9 mouse cellular contexts compared by ENCODE assay signal in the genomic region with DNA sequence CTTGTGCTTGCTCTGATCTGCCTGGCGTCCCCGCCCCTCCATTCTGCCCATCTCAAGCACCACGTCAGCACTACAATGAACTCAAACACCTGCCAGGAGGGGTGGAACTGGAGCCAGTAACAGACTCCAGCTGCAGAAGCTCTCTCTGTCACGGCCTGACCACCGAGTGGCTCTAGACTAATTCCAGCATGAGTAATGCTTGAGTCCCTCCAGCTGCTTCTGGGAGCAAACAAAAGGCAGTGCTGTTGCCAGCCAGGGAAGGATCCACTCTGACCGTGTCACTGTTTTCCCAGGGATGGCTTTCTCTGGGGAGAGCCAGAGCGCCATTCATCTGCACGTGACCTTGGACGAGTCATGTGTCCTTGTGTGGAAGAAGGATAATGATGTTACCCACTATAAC. TPM values are rescaled to one million over a fixed set of nuclear protein-coding genes. Genes with fewer than 3 reads are reported as not detected.
DNase-seq lines count a peak whose midpoint lies in the region; ATAC-seq and TF ChIP-seq lines count a peak whose summit lies in the region.
"Had no signal": no experiment of that assay in that cellular context is flagged by ENCODE, and none has a peak within 500 bp of the region (broad histone marks: within the 10 kb centered on the region; RNA-seq: fewer than 3 reads in every experiment).

No protein-coding gene starts in this region.

- H3K9me3 ChIP-seq in intestine, embryonic 16.5 days (ENCODE audit: control insufficient read depth, low read length) = no peaks in the 10 kb centered on the region
- H3K9me3 ChIP-seq in midbrain, embryonic 15.5 days = no peaks in the 10 kb centered on the region
- H3K9me3 ChIP-seq in liver, embryonic 12.5 days (replicated peaks) = no peaks in the 10 kb centered on the region
- H3K9me3 ChIP-seq: liver, embryonic 15.5 days had no signal

- H3ac ChIP-seq in C2C12 (ENCODE audit: control insufficient read depth, insufficient read length, low read depth) = no peak overlapping the region

- H3K79me3 ChIP-seq in C2C12 (ENCODE audit: low read depth) = no peaks in the 10 kb centered on the region

- H3K4me3 ChIP-seq in C2C12 (ENCODE audit: insufficient read depth, poor library complexity, severe bottlenecking) = no peak overlapping the region
- no peak overlapping the region for H3K4me3 ChIP-seq in intestine, embryonic 16.5 days (ENCODE audit: low read length)
- H3K4me3 ChIP-seq in midbrain, embryonic 15.5 days = no peak overlapping the region
- no peak overlapping the region for H3K4me3 ChIP-seq in liver, embryonic 12.5 days
- H3K4me3 ChIP-seq: liver, embryonic 15.5 days had no signal

- no peak overlapping the region for H3K4me2 ChIP-seq in intestine, embryonic 16.5 days (ENCODE audit: low read depth, low read length)
- no peak overlapping the region for H3K4me2 ChIP-seq in midbrain, embryonic 15.5 days
- no peak overlapping the region for H3K4me2 ChIP-seq in liver, embryonic 12.5 days
- H3K4me2 ChIP-seq: liver, embryonic 15.5 days had no signal

- WGBS in intestine, embryonic 16.5 days = 22% methylated on average over 9 of the region's 9 CpGs
- 22% methylated on average over 9 of the region's 9 CpGs for WGBS in midbrain, embryonic 15.5 days
- 61% methylated on average over 9 of the region's 9 CpGs for WGBS in liver, embryonic 12.5 days (ENCODE audit: insufficient replicate concordance)

- H3K27me3 ChIP-seq in C2C12 (ENCODE audit: control insufficient read depth, insufficient read depth, insufficient read length) = no peaks in the 10 kb centered on the region
- no peaks in the 10 kb centered on the region for H3K27me3 ChIP-seq in intestine, embryonic 16.5 days (replicated peaks; ENCODE audit: control insufficient read depth, insufficient read depth, low read length)
- H3K27me3 ChIP-seq in midbrain, embryonic 15.5 days (replicated peaks) = no peaks in the 10 kb centered on the region
- H3K27me3 ChIP-seq in liver, embryonic 12.5 days (replicated peaks) = no peaks in the 10 kb centered on the region
- H3K27me3 ChIP-seq: liver, embryonic 15.5 days had no signal

- H3K9ac ChIP-seq in intestine, embryonic 16.5 days (ENCODE audit: low read depth, low read length) = no peak overlapping the region
- no peak overlapping the region for H3K9ac ChIP-seq in midbrain, embryonic 15.5 days
- H3K9ac ChIP-seq in liver, embryonic 12.5 days = no peak overlapping the region
- H3K9ac ChIP-seq: liver, embryonic 15.5 days had no signal

- no peaks in the 10 kb centered on the region for H3K36me3 ChIP-seq in C2C12 (ENCODE audit: control insufficient read depth, insufficient read depth)
- no peaks in the 10 kb centered on the region for H3K36me3 ChIP-seq in intestine, embryonic 16.5 days (ENCODE audit: control insufficient read depth, insufficient read depth, low read length)
- no peaks in the 10 kb centered on the region for H3K36me3 ChIP-seq in midbrain, embryonic 15.5 days (replicated peaks)
- H3K36me3 ChIP-seq in liver, embryonic 12.5 days = no peaks in the 10 kb centered on the region
- H3K36me3 ChIP-seq: liver, embryonic 15.5 days had no signal

- no peaks in the 10 kb centered on the region for H3K4me1 ChIP-seq in intestine, embryonic 16.5 days (ENCODE audit: control insufficient read depth, insufficient read depth, low read length)
- H3K4me1 ChIP-seq in midbrain, embryonic 15.5 days = no peaks in the 10 kb centered on the region
- H3K4me1 ChIP-seq in liver, embryonic 12.5 days = no peaks in the 10 kb centered on the region
- H3K4me1 ChIP-seq: liver, embryonic 15.5 days had no signal

- ATAC-seq in intestine, embryonic 16.5 days = peak; percentile 94
- ATAC-seq in midbrain, embryonic 15.5 days (replicated peaks) = peak; percentile 83
- no peak for ATAC-seq in liver, embryonic 12.5 days

- DNase-seq in adrenal gland, postnatal 36 days = peak; percentile 18 to 47
- DNase-seq in heart, adult 11 months = peak; percentile 99
- no peak for DNase-seq in c-Kit-positive CD71-positive TER-119-positive erythroid progenitor cells, embryonic 14.5 days (ENCODE audit: low spot score)
- no peak for DNase-seq in testis, postnatal 10 days (ENCODE audit: low spot score)

- no peak overlapping the region for H3K27ac ChIP-seq in intestine, embryonic 16.5 days (ENCODE audit: low read length)
- H3K27ac ChIP-seq in midbrain, embryonic 15.5 days = no peak overlapping the region
- H3K27ac ChIP-seq in liver, embryonic 12.5 days = no peak overlapping the region
- H3K27ac ChIP-seq: liver, embryonic 15.5 days had no signal

- no peaks in the 10 kb centered on the region for H3K79me2 ChIP-seq in C2C12 (ENCODE audit: control insufficient read depth, insufficient read depth)

- TF ChIP-seq CTCF in C2C12 (IDR thresholded peaks at IDR 0.05; ENCODE audit: control insufficient read depth, insufficient read depth, insufficient read length) = no peak

TF ChIP-seq in C2C12, 6 proteins besides CTCF, POLR2A, EP300 and RAD21:
- TF ChIP-seq FOSL1 (IDR thresholded peaks at IDR 0.05; ENCODE audit: insufficient read depth, low read length, poor library complexity, severe bottlenecking) (no peak), MAX (IDR thresholded peaks at IDR 0.05) (no peak), USF1 (IDR thresholded peaks at IDR 0.05; ENCODE audit: low read depth) (peak; percentile 89), MYOD1 (IDR thresholded peaks at IDR 0.05; ENCODE audit: control insufficient read depth, insufficient read length, low read depth) (peak; percentile 80)
TF ChIP-seq in C2C12: peak in this region for 2.

RNA-seq across cellular contexts. Expression of a gene that starts 13.4 kb away (rescaled TPM):
- 0.01 TPM for polyA plus RNA-seq in C2C12 (2012; fragmentation: generic; extraction: Trizol)
- 10 to 100 TPM; 41.3 to 62.6 TPM for total RNA-seq in adrenal gland, postnatal 36 days (2021)
- 9.5 and 9.8 TPM in 2 replicates for polyA plus RNA-seq in intestine, embryonic 16.5 days (2015; fragmentation: Nextera tagmentation; extraction: Ambion mirVana)
- 8.8 and 9.5 TPM in 2 replicates for polyA plus RNA-seq in midbrain, embryonic 15.5 days (2015; fragmentation: Nextera tagmentation; extraction: Ambion mirVana)
- polyA plus RNA-seq in liver, embryonic 12.5 days (2016; fragmentation: Nextera tagmentation; extraction: Ambion mirVana) = 8.0 and 8.2 TPM in 2 replicates

Comparison
In these comparisons a context has a peak if more than half of its experiments do, and no peak if none do; other contexts are left out.
1. DNase-seq: peak in adrenal gland, postnatal 36 days (2 of 2) and heart, adult 11 months (single experiment); none in c-Kit-positive CD71-positive TER-119-positive erythroid progenitor cells, embryonic 14.5 days (single experiment) and testis, postnatal 10 days (single experiment).